Mouse (Mus musculus): ENCODE measurements at regions not wholly inside any gene's neighbourhood (a gene's known extent, or its start where the extent isn't known, plus 50 kb on each side); places are given as distances from the start of the nearest gene placed in this dataset.

DNA sequence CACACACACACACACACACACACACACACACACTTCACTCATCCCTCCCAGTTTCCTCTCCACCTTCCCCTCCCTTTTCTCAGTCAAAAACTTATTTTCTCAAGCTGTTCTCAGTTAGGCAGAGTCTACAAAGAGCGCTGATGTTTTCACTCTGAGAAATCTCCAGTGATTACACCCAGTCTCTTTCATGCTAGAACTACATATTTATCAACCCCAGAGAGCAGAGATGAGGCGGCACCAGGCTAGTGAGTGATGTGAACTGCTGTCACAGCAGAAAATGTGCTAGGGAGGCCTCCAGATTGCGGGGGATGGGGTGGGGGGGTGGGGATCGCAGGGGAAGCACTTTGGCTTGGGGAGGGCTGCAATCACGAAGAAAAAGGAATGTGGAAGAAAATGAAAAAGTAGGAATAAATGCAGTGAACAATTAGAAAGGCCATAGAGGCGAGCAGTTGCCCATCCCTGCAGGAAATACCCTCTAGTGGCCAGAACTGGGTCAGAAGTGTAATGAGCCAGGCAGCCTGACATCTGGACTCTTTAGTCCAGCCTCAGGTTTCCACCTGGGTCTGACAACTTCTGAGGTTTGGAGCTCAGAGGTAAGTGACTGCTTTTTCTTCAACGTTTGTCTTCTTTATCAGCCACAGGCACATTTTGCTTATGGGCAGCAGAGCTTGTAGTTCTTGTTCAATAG lies 276.9 kb downstream of the Nuf2 start:
- H3K4me3 ChIP-seq (ENCODE audit: low read length): no peak overlapping the region
- H3K4me2 ChIP-seq (ENCODE audit: low read depth, low read length): no peak overlapping the region
- 26% methylated on average over 7 of the region's 7 CpGs for WGBS
- no peak overlapping the region for H3K9ac ChIP-seq (ENCODE audit: low read length)
- H3K36me3 ChIP-seq (ENCODE audit: control insufficient read depth, insufficient read depth, low read length): no peaks in the 10 kb centered on the region
- H3K27ac ChIP-seq (ENCODE audit: low read length): no peak overlapping the region
- H3K27me3 ChIP-seq (ENCODE audit: control insufficient read depth, insufficient read depth, low read depth, low read length): no peaks in the 10 kb centered on the region
- ATAC-seq (ENCODE audit: low read depth): no peak
- H3K9me3 ChIP-seq (ENCODE audit: control insufficient read depth, low read length): no peaks in the 10 kb centered on the region
- no peaks in the 10 kb centered on the region for H3K4me1 ChIP-seq (replicated peaks; ENCODE audit: control insufficient read depth, insufficient read depth, low read length)

DNA sequence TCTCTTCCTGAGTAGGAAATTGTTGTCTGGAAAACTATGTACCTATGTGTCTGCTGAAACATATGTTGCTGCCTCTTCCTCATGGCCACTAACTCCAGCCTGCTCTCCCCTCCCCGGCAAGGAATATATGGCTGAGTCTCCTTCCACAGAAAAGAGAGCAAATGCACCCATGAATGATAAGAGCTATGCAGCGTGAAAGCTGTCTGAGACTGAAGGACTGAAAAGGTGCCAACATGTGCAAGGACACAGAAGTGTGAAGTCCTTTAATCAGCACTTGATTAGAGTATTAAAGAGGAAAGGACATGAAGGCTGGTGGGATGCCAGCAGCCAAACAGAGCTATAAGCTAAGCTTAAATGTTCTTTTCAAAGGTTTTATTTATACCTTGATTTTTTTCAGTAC lies 279.1 kb downstream of the Nuf2 start:
- H3K4me1 ChIP-seq (replicated peaks; ENCODE audit: control insufficient read depth, insufficient read depth, low read length): no peaks in the 10 kb centered on the region
- no peak for ATAC-seq (ENCODE audit: low read depth)
- no peak overlapping the region for H3K4me2 ChIP-seq (ENCODE audit: low read depth, low read length)
- H3K4me3 ChIP-seq (ENCODE audit: low read length): no peak overlapping the region
- no peaks in the 10 kb centered on the region for H3K9me3 ChIP-seq (ENCODE audit: control insufficient read depth, low read length)
- H3K27ac ChIP-seq (ENCODE audit: low read length): no peak overlapping the region
- H3K9ac ChIP-seq (ENCODE audit: low read length): no peak overlapping the region
- no peaks in the 10 kb centered on the region for H3K36me3 ChIP-seq (ENCODE audit: control insufficient read depth, insufficient read depth, low read length)
- 51% methylated on average over 2 of the region's 2 CpGs for WGBS
- H3K27me3 ChIP-seq (ENCODE audit: control insufficient read depth, insufficient read depth, low read depth, low read length): no peaks in the 10 kb centered on the region

GRCm38 (mm10) chr1:169249021-169249420 lies 282.2 kb downstream of the Nuf2 start:
- no peaks in the 10 kb centered on the region for H3K27me3 ChIP-seq (ENCODE audit: control insufficient read depth, insufficient read depth, low read depth, low read length)
- no peak overlapping the region for H3K4me2 ChIP-seq (ENCODE audit: low read depth, low read length)
- H3K27ac ChIP-seq (ENCODE audit: low read length): no peak overlapping the region
- no peaks in the 10 kb centered on the region for H3K36me3 ChIP-seq (ENCODE audit: control insufficient read depth, insufficient read depth, low read length)
- H3K9ac ChIP-seq (ENCODE audit: low read length): no peak overlapping the region
- no peak for ATAC-seq (ENCODE audit: low read depth)
- H3K4me1 ChIP-seq (replicated peaks; ENCODE audit: control insufficient read depth, insufficient read depth, low read length): no peaks in the 10 kb centered on the region
- 53% methylated on average over 7 of the region's 7 CpGs for WGBS
- no peak overlapping the region for H3K4me3 ChIP-seq (ENCODE audit: low read length)
- no peaks in the 10 kb centered on the region for H3K9me3 ChIP-seq (ENCODE audit: control insufficient read depth, low read length)

DNA sequence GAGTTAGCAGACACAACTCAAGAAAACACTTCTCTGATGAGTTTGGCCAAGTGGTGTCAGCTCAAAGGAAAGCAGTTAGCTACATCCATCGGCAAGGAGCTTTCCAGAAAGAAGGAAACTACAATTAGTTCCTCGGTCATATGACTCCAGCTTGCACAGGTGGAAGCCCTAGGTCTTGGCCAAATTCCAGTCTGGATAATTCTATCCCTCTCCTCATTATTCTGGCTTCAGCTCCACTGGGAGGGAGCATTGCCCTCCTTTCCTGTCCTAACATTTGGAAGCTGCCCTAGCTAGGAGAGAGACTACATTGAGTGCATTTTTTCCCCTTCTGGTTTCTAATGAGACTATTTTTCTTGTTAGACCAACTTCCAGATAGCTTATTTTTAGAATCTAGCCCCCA lies 290.9 kb downstream of the Nuf2 start:
- Histone ChIP-seq H3K27ac (ENCODE audit: low read length) (no peak overlapping the region), H3K36me3 (ENCODE audit: control insufficient read depth, insufficient read depth, low read length) (no peaks in the 10 kb centered on the region), H3K9ac (ENCODE audit: low read length) (no peak overlapping the region), H3K27me3 (ENCODE audit: control insufficient read depth, insufficient read depth, low read depth, low read length) (no peaks in the 10 kb centered on the region), H3K4me2 (ENCODE audit: low read depth, low read length) (no peak overlapping the region), H3K4me3 (ENCODE audit: low read length) (no peak overlapping the region), H3K4me1 (replicated peaks; ENCODE audit: control insufficient read depth, insufficient read depth, low read length) (peaks cover 7% of the 10 kb centered on the region), H3K9me3 (ENCODE audit: control insufficient read depth, low read length) (no peaks in the 10 kb centered on the region)
- WGBS: 52% methylated on average over 2 of the region's 2 CpGs
- no peak for ATAC-seq (ENCODE audit: low read depth)

DNA sequence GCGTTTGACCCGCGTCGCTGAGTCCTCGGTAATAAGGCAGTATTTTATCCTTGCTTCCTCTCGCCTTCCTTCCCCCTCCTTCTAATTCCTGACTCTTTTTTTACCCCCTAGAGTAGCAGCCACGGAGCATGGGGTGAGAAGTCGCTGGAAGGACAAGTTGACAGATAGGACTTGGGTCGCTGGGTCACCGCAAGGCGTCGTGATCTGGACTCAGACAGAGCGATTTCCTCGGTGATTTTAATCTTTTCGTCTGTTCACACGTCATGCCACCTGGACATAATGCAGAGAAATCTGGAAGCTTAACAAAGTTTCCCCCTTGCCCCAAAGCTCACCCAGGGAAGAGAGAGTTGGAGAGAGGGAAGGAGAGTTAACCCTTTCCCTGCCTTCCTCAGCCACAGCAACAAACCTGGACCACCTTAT lies 292.6 kb downstream of the Nuf2 start:
- Histone ChIP-seq H3K4me1 (replicated peaks; ENCODE audit: control insufficient read depth, insufficient read depth, low read length) (peaks cover 7% of the 10 kb centered on the region), H3K27me3 (ENCODE audit: control insufficient read depth, insufficient read depth, low read depth, low read length) (no peaks in the 10 kb centered on the region), H3K9me3 (ENCODE audit: control insufficient read depth, low read length) (no peaks in the 10 kb centered on the region), H3K27ac (ENCODE audit: low read length) (no peak overlapping the region), H3K4me3 (ENCODE audit: low read length) (no peak overlapping the region), H3K4me2 (ENCODE audit: low read depth, low read length) (peak overlapping the region; percentile 43), H3K9ac (ENCODE audit: low read length) (0 out of 2 replicates have a peak overlapping the region, but pooled peaks have one; percentile 1), H3K36me3 (ENCODE audit: control insufficient read depth, insufficient read depth, low read length) (no peaks in the 10 kb centered on the region)
- no peak for ATAC-seq (ENCODE audit: low read depth)
- 5% methylated on average over 16 of the region's 16 CpGs for WGBS

DNA sequence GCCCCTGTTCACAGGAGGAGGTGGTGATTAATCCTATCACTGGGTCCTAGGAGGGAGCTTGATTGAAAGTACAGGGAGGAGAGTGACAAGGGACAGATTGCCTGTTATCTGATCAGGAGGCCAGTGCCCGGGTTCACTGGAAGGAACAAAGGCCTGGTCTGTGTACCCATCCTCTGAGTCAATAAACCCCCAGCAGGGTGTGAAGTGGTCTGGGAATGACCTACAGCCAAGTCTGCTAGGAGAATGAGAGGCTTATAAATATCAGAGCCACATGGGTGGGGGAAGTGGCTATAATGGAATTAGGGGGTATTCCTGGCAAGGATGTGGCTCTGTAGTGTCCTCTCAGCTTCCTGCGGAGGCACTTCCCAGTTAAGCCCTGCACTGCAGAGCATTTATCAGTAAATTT lies 296.0 kb downstream of the Nuf2 start:
- Histone ChIP-seq H3K36me3 (ENCODE audit: control insufficient read depth, insufficient read depth, low read length) (no peaks in the 10 kb centered on the region), H3K27me3 (ENCODE audit: control insufficient read depth, insufficient read depth, low read depth, low read length) (no peaks in the 10 kb centered on the region), H3K4me2 (ENCODE audit: low read depth, low read length) (no peak overlapping the region), H3K9ac (ENCODE audit: low read length) (no peak overlapping the region), H3K9me3 (ENCODE audit: control insufficient read depth, low read length) (no peaks in the 10 kb centered on the region), H3K4me1 (replicated peaks; ENCODE audit: control insufficient read depth, insufficient read depth, low read length) (peaks cover 7% of the 10 kb centered on the region), H3K27ac (ENCODE audit: low read length) (no peak overlapping the region), H3K4me3 (ENCODE audit: low read length) (no peak overlapping the region)
- ATAC-seq (ENCODE audit: low read depth): peak; percentile 15; the same call in 1 of the 2 replicates
- 10% methylated on average over 2 of the region's 2 CpGs for WGBS

- Histone ChIP-seq H3K4me1 (replicated peaks; ENCODE audit: control insufficient read depth, insufficient read depth, low read length) (peaks cover 1% of the 10 kb centered on the region), H3K36me3 (ENCODE audit: control insufficient read depth, insufficient read depth, low read length) (no peaks in the 10 kb centered on the region), H3K4me3 (ENCODE audit: low read length) (no peak overlapping the region), H3K9ac (ENCODE audit: low read length) (no peak overlapping the region), H3K4me2 (ENCODE audit: low read depth, low read length) (no peak overlapping the region), H3K9me3 (ENCODE audit: control insufficient read depth, low read length) (no peaks in the 10 kb centered on the region), H3K27ac (ENCODE audit: low read length) (no peak overlapping the region), H3K27me3 (ENCODE audit: control insufficient read depth, insufficient read depth, low read depth, low read length) (no peaks in the 10 kb centered on the region)
- WGBS: 43% methylated on average over 3 of the region's 3 CpGs
- ATAC-seq (ENCODE audit: low read depth): peak; percentile 76
Measured at GRCm38 (mm10) chr1:169233368-169233767, 297.9 kb downstream of the Nuf2 start.

DNA sequence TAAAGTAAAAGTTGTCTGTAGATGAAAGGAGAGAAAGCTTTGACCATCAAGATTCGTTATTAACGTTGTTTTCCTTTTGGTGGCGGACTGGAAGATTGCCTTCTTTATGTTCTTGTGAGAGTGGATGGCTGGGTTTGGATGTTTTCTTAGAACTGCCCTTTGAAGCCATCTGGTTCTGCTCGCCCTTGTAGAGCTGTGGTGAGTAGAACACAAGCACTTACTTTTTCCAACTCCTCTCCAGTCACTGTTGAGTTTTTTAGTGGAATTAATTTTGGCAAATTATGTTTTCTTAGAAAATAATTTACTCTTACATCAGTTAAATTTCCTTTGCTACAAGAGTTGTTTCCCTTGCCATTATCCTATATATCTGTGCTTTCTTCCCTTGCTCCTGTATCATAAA lies 301.2 kb downstream of the Nuf2 start:
- Histone ChIP-seq H3K9me3 (ENCODE audit: control insufficient read depth, low read length) (no peaks in the 10 kb centered on the region), H3K4me1 (replicated peaks; ENCODE audit: control insufficient read depth, insufficient read depth, low read length) (no peaks in the 10 kb centered on the region), H3K27ac (ENCODE audit: low read length) (no peak overlapping the region), H3K4me2 (ENCODE audit: low read depth, low read length) (no peak overlapping the region), H3K27me3 (ENCODE audit: control insufficient read depth, insufficient read depth, low read depth, low read length) (no peaks in the 10 kb centered on the region), H3K9ac (ENCODE audit: low read length) (no peak overlapping the region), H3K36me3 (ENCODE audit: control insufficient read depth, insufficient read depth, low read length) (no peaks in the 10 kb centered on the region), H3K4me3 (ENCODE audit: low read length) (no peak overlapping the region)
- 47% methylated on average over 4 of the region's 4 CpGs for WGBS
- no peak for ATAC-seq (ENCODE audit: low read depth)

GRCm38 (mm10) chr1:169224431-169224830 lies 306.8 kb downstream of the Nuf2 start:
- Histone ChIP-seq H3K4me3 (ENCODE audit: low read length) (no peak overlapping the region), H3K4me2 (ENCODE audit: low read depth, low read length) (no peak overlapping the region), H3K9ac (ENCODE audit: low read length) (no peak overlapping the region), H3K4me1 (replicated peaks; ENCODE audit: control insufficient read depth, insufficient read depth, low read length) (no peaks in the 10 kb centered on the region), H3K9me3 (ENCODE audit: control insufficient read depth, low read length) (no peaks in the 10 kb centered on the region), H3K27ac (ENCODE audit: low read length) (no peak overlapping the region), H3K27me3 (ENCODE audit: control insufficient read depth, insufficient read depth, low read depth, low read length) (no peaks in the 10 kb centered on the region), H3K36me3 (ENCODE audit: control insufficient read depth, insufficient read depth, low read length) (no peaks in the 10 kb centered on the region)
- 81% methylated on average over 2 of the region's 2 CpGs for WGBS
- no peak for ATAC-seq (ENCODE audit: low read depth)

DNA sequence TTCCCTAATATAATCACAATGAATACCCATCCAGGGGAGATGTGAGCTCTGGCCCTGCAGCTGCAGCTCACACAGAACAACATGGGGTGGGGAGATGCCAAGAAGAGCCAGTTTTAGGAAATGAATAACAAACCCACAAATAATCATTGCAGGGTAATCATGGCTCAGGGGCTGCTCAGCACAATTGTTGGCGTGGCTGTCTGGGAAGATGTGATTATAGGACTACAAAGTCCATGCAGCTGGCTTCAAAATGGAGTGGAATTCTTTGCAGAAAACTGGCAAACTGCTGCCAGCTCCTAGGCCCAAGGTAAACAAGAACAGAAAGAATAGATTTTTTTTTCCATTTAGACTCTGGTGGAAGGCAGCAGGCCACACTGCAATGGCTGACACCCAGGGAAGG lies 343.6 kb downstream of the Nuf2 start:
- H3K36me3 ChIP-seq (ENCODE audit: control insufficient read depth, insufficient read depth, low read length): no peaks in the 10 kb centered on the region
- H3K27me3 ChIP-seq (ENCODE audit: control insufficient read depth, insufficient read depth, low read depth, low read length): no peaks in the 10 kb centered on the region
- no peaks in the 10 kb centered on the region for H3K9me3 ChIP-seq (ENCODE audit: control insufficient read depth, low read length)
- no peak overlapping the region for H3K27ac ChIP-seq (ENCODE audit: low read length)
- ATAC-seq (ENCODE audit: low read depth): no peak
- WGBS: 55% methylated on average over 1 of the region's 1 CpGs
- no peak overlapping the region for H3K4me2 ChIP-seq (ENCODE audit: low read depth, low read length)
- H3K9ac ChIP-seq (ENCODE audit: low read length): no peak overlapping the region
- no peaks in the 10 kb centered on the region for H3K4me1 ChIP-seq (replicated peaks; ENCODE audit: control insufficient read depth, insufficient read depth, low read length)
- H3K4me3 ChIP-seq (ENCODE audit: low read length): no peak overlapping the region

Data from lung, embryonic 16.5 days (tissue).